Mouse (Mus musculus) kidney, postnatal 14 days (tissue): ENCODE results near the gene Lkaaear1.

ENCODE experiments used
- DNase-seq: peaks from one replicate; pipeline ENCODE4 v3.0.0; 2022; ENCODE audit warnings: mixed read lengths

Lkaaear1 gene

GRCm38 (mm10) chr2:181653065-181653464, 45.2 kb downstream of the Lkaaear1 start:
- no peak for DNase-seq

GRCm38 (mm10) chr2:181648926-181649325, 49.3 kb downstream of the Lkaaear1 start:
- DNase-seq: no peak
